Mouse (Mus musculus) limb, embryonic 13.5 days (tissue): ENCODE results near the gene Fam102b. TPM values are rescaled to one million over a fixed set of nuclear protein-coding genes. Genes with fewer than 3 reads are reported as not detected.
A peak's percentile ranks its signal among the peaks of the same experiment; 100 is the strongest.

ENCODE experiments used
- ATAC-seq: fragments of 200-750 bp; cut with Nextera tagmentation; 2 replicates; pipeline ENCODE4 v1.8.0; 2017; ENCODE audit warnings: low read depth, moderate number of reproducible peaks, moderate TSS enrichment; ENCODE audit not compliant: low FRiP score
- H3K27ac ChIP-seq: fragments of 300-500 bp; sonication (generic); 2 replicates; pipeline ENCODE4 v1.5.1; 2015; ENCODE audit warnings: inconsistent platforms, mild to moderate bottlenecking, moderate library complexity
- H3K27me3 ChIP-seq: fragments of 300-500 bp; sonication (generic); 2 replicates; pipeline ENCODE4 v1.6.1; 2015; ENCODE audit warnings: mild to moderate bottlenecking, inconsistent platforms
- H3K36me3 ChIP-seq: fragments of 300-500 bp; sonication (generic); 2 replicates; pipeline ENCODE4 v1.6.1; 2015; ENCODE audit warnings: inconsistent platforms, mild to moderate bottlenecking, moderate library complexity
- H3K4me1 ChIP-seq: fragments of 300-500 bp; sonication (generic); 2 replicates; pipeline ENCODE4 v1.6.1; 2015; ENCODE audit warnings: inconsistent platforms
- H3K4me2 ChIP-seq: fragments of 300-500 bp; sonication (generic); replicated peaks from 2 replicates; pipeline ENCODE4 v1.6.1; 2015; ENCODE audit warnings: inconsistent platforms, mild to moderate bottlenecking, moderate library complexity
- H3K4me3 ChIP-seq: fragments of 300-500 bp; sonication (generic); 2 replicates; pipeline ENCODE4 v1.5.1; 2015; ENCODE audit warnings: moderate library complexity, mild to moderate bottlenecking, inconsistent platforms
- H3K9ac ChIP-seq: fragments of 300-500 bp; sonication (generic); 2 replicates; pipeline ENCODE4 v1.6.1; 2015; ENCODE audit warnings: mild to moderate bottlenecking, inconsistent platforms
- H3K9me3 ChIP-seq: fragments of 300-500 bp; sonication (generic); 2 replicates; pipeline ENCODE4 v1.6.1; 2016; ENCODE audit warnings: inconsistent platforms
- WGBS: fragments of 180-500 bp; shearing (Covaris S2); methylation state at CpG from one replicate; pipeline ENCODE4 v1.1.7; 2015; 5-methylcytosine and 5-hydroxymethylcytosine counted together
- polyA plus RNA-seq: library from polyadenylated mRNA; unstranded; fragments of >200 nt; fragmentation: Nextera tagmentation; extraction: Ambion mirVana; gene quantifications from 2 replicates; pipeline ENCODE4 v1.2.1, GENCODE M21; 2015

The Fam102b gene
- polyA plus RNA-seq, 1 experiment from 2014 or later, result 7.5 TPM

DNA sequence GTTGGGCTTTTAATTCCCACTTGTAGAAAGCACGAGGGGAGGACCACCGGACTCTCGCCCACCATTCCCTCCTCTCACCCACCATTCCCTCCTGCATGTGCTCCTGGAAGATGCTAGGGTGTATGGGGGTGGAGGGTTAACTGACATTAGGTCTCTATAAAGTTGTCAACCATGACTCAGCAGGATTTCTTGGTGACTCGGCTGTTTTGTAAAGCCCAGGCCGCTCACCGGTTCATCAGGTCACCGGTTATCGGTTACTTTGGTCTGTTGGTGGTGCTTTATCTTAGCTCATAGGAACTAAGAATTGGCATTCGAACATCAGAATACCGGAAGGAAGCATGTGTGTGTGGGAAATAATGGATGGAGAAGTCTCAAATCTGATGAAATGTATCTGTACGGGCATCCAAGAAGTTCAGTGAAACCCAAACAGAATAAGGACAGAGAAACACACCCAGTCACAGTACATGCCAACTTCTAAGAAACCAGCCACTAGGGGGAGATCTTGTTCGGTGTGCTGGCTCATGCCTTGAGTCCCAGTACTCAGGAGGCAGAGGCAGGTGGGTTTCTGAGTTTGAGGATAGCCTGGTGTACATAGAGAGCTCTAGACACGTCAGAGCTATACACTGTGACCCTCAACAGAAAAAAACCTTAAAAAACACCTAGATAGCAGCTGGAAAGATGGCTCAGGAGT is 49.9 kb downstream of the Fam102b start:
- WGBS, result 95% methylated on average over 13 of the region's 13 CpGs
- H3K27me3 ChIP-seq, result no peaks in the 10 kb centered on the region
- H3K36me3 ChIP-seq, result peaks cover 74% of the 10 kb centered on the region
- H3K9ac ChIP-seq, result no peak overlapping the region
- no peak for ATAC-seq
- H3K4me1 ChIP-seq, result no peaks in the 10 kb centered on the region
- H3K4me3 ChIP-seq, result no peak overlapping the region
- no peaks in the 10 kb centered on the region for H3K9me3 ChIP-seq
- H3K4me2 ChIP-seq, result no peak overlapping the region
- H3K27ac ChIP-seq, result no peak overlapping the region

DNA sequence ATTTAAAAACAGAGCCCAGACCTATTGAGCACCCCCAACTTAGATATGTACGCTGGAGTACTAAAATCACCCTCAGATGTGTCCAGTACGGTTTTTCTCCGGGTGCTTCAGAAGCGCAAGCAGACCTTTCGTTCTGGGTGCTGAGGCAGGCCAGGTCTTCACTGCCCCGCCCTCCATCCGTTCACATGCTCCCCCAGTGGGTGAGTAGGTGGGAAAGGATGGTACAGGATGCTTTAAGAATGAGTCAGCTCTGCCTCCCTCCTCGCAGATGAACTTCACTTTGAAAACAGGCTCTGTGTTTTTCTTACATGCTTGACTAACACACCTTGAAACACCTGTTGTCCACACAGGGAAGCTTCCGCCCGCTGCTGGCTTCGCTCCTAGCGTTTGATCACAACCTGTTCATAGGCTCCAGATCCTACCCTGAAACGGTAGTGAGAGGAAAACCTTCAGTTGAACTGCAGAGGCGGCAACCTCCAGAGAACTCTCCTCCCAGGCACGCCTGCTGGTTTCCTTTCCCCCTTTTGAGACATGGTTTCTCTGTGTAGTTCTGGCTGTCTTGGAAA is 52.4 kb downstream of the Fam102b start:
- 83% methylated on average over 15 of the region's 15 CpGs for WGBS
- Histone ChIP-seq H3K4me3 (no peak overlapping the region), H3K27ac (no peak overlapping the region), H3K9ac (no peak overlapping the region), H3K27me3 (no peaks in the 10 kb centered on the region), H3K4me1 (no peaks in the 10 kb centered on the region), H3K9me3 (no peaks in the 10 kb centered on the region), H3K36me3 (peaks cover 65% of the 10 kb centered on the region), H3K4me2 (no peak overlapping the region)
- ATAC-seq, result no peak

DNA sequence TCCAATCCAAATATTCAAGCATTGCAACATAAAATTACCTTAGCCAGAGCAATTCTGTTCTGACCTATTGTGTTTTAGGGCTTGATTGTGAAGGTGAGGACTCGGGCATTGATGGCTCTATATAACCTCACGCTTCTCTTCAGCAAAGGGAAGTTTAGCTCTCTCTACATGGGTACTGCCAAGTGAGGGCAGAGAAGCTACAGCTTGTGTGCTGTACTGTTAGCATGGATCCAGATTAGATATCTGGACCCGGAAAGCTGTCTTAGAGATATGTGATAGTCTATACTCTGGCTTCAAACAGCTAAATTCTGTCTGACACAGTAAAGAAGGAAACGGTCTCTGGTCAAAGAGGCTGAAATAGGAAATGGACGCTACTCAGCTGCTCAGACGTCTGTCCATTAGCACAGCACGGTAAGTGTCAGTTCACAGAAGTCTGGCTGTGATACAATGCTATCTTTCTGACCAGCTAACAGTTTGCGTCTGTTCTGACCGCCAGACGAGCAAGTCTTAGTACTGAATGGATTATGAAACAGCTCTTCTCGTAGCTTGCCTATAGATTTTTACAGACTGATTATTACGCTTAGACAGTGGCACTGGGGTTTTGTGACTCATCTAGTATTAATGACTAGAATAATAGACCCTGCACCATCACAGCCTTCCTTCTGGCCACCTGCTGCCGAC is 53.3 kb downstream of the Fam102b start:
- H3K9me3 ChIP-seq, result no peaks in the 10 kb centered on the region
- H3K4me3 ChIP-seq, result no peak overlapping the region
- H3K4me1 ChIP-seq, result no peaks in the 10 kb centered on the region
- peaks cover 58% of the 10 kb centered on the region for H3K36me3 ChIP-seq
- H3K9ac ChIP-seq, result no peak overlapping the region
- H3K27ac ChIP-seq, result no peak overlapping the region
- H3K4me2 ChIP-seq, result no peak overlapping the region
- 86% methylated on average over 13 of the region's 13 CpGs for WGBS
- H3K27me3 ChIP-seq, result no peaks in the 10 kb centered on the region
- ATAC-seq, result no peak

DNA sequence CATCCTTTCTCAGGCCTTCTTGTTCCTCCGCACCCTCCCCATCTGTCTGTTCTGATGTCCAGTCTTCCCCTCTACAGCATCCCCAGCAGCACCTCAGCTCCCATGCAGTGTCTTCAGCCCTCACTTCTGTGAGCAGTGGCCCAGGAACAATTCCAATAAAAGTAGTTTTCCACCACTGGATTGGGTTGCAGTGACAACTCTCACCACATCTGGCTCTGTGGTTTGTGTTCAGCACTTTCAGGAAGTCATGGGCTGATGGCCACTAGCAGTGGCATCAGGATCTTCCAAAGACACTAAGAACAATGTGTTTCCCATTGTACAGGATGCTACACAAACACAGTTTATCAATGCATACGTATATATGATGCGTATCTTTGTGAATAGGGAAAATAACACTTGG is 61.4 kb downstream of the Fam102b start:
- H3K27ac ChIP-seq, result no peak overlapping the region
- ATAC-seq, result no peak
- WGBS, result 95% methylated on average over 3 of the region's 3 CpGs
- H3K9me3 ChIP-seq, result no peaks in the 10 kb centered on the region
- no peaks in the 10 kb centered on the region for H3K4me1 ChIP-seq
- H3K36me3 ChIP-seq, result peaks cover 9% of the 10 kb centered on the region
- no peaks in the 10 kb centered on the region for H3K27me3 ChIP-seq
- H3K4me3 ChIP-seq, result no peak overlapping the region
- H3K9ac ChIP-seq, result no peak overlapping the region
- no peak overlapping the region for H3K4me2 ChIP-seq

- 70% methylated on average over 7 of the region's 7 CpGs for WGBS
- peaks cover 6% of the 10 kb centered on the region for H3K4me1 ChIP-seq
- H3K4me2 ChIP-seq, result no peak overlapping the region
- H3K36me3 ChIP-seq, result no peaks in the 10 kb centered on the region
- H3K9ac ChIP-seq, result no peak overlapping the region
- H3K27ac ChIP-seq, result no peak overlapping the region
- no peaks in the 10 kb centered on the region for H3K27me3 ChIP-seq
- H3K4me3 ChIP-seq, result no peak overlapping the region
- H3K9me3 ChIP-seq, result no peaks in the 10 kb centered on the region
- no peak for ATAC-seq
Observed at GRCm38 (mm10) chr3:108964361-108965044, 62.9 kb downstream of the Fam102b start.

- 68% methylated on average over 3 of the region's 3 CpGs for WGBS
- Histone ChIP-seq H3K27ac (no peak overlapping the region), H3K4me3 (no peak overlapping the region), H3K36me3 (no peaks in the 10 kb centered on the region), H3K9ac (no peak overlapping the region), H3K27me3 (no peaks in the 10 kb centered on the region), H3K9me3 (no peaks in the 10 kb centered on the region), H3K4me2 (no peak overlapping the region), H3K4me1 (peaks cover 10% of the 10 kb centered on the region)
- ATAC-seq, result no peak
Observed at GRCm38 (mm10) chr3:108963776-108964175, 63.6 kb downstream of the Fam102b start.

DNA sequence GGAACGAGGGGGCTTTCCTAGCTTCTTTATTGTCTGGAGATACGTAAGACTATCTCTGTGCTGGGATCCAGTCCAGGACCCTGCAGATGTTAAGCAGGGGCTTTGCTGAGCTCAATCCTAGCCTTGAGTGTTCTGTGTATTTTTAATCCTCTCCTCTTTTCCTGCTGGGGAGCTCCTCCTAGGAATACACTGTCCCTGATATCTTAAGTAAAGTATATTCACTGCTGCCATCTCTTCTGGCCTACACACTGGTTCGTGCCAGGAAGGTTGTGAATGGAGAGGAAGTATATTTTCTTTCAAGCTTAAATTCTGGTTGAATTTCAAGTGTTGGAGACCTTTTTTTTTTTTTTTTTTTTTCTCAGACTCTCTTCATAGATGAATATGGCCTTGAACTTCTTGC is 64.1 kb downstream of the Fam102b start:
- no peaks in the 10 kb centered on the region for H3K36me3 ChIP-seq
- no peak overlapping the region for H3K9ac ChIP-seq
- no peak overlapping the region for H3K27ac ChIP-seq
- peaks cover 10% of the 10 kb centered on the region for H3K4me1 ChIP-seq
- H3K4me2 ChIP-seq, result no peak overlapping the region
- no peaks in the 10 kb centered on the region for H3K9me3 ChIP-seq
- H3K27me3 ChIP-seq, result no peaks in the 10 kb centered on the region
- WGBS, result 76% methylated on average over 3 of the region's 3 CpGs
- no peak overlapping the region for H3K4me3 ChIP-seq
- ATAC-seq, result no peak

DNA sequence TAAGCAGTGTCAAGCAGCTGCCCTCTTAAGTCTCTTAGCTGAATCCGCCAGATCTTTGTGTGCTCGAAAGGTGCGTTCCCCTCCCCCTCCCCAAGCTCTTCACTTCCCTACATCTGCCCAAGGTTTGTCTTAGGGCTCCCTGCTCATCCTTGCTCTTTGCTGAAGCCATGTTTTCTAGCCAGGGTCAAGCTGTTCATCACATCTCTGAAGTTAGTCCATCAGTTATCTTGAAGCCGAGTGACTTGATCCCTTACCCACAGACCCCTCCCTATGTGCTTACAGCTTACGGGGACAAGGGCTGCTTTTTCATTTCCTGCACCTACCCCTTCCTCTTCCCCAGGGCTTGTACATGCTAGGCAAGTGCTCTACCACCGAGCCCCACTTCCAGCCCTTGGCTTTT is 65.8 kb downstream of the Fam102b start:
- Histone ChIP-seq H3K4me1 (peaks cover 10% of the 10 kb centered on the region), H3K27ac (no peak overlapping the region), H3K4me3 (no peak overlapping the region), H3K4me2 (no peak overlapping the region), H3K9me3 (no peaks in the 10 kb centered on the region), H3K9ac (no peak overlapping the region), H3K36me3 (no peaks in the 10 kb centered on the region), H3K27me3 (no peaks in the 10 kb centered on the region)
- no peak for ATAC-seq
- 62% methylated on average over 6 of the region's 6 CpGs for WGBS

GRCm38 (mm10) chr3:108961226-108961625 is 66.2 kb downstream of the Fam102b start:
- no peaks in the 10 kb centered on the region for H3K27me3 ChIP-seq
- H3K4me1 ChIP-seq, result peaks cover 10% of the 10 kb centered on the region
- WGBS, result 57% methylated on average over 7 of the region's 7 CpGs
- H3K9ac ChIP-seq, result no peak overlapping the region
- H3K4me2 ChIP-seq, result no peak overlapping the region
- H3K4me3 ChIP-seq, result no peak overlapping the region
- no peaks in the 10 kb centered on the region for H3K36me3 ChIP-seq
- H3K9me3 ChIP-seq, result no peaks in the 10 kb centered on the region
- H3K27ac ChIP-seq, result no peak overlapping the region
- ATAC-seq, result no peak

DNA sequence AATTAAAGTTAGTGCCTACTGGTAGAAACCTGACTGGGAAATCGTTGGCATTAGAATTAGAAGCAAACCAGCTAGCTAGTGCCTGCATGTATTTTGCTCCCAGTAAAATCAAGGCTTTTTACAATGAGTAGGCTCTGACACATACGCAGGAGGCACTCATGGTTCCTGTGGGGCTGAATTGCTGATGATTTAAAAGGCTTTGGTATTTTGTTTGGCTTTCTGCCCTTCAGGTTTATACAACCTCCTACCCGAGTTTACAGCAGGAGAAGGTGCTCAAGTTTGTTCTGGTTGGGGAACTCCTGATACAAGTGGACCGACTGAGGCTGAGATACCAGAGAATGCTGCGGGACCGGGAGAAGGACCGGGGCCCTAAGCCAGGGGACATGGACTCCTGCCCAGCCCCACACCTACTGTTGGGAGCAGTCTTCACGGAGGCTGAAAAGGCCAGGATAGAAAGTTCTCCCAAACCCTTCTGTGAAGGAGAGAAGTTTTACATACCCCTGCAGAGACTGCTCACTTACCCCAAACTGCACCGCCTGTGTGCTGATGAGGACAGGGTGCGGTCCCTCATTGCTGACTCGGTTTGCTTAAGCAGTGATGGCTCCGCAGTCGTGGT is 67.6 kb downstream of the Fam102b start:
- Histone ChIP-seq H3K36me3 (no peaks in the 10 kb centered on the region), H3K4me2 (no peak overlapping the region; the same call in 1 of the 2 replicates), H3K9me3 (no peaks in the 10 kb centered on the region), H3K4me3 (no peak overlapping the region), H3K9ac (no peak overlapping the region), H3K4me1 (peaks cover 10% of the 10 kb centered on the region), H3K27me3 (no peaks in the 10 kb centered on the region), H3K27ac (no peak overlapping the region)
- WGBS, result 57% methylated on average over 13 of the region's 13 CpGs
- ATAC-seq, result 0 out of 2 replicates have a peak, but pooled peaks have one; percentile 19

DNA sequence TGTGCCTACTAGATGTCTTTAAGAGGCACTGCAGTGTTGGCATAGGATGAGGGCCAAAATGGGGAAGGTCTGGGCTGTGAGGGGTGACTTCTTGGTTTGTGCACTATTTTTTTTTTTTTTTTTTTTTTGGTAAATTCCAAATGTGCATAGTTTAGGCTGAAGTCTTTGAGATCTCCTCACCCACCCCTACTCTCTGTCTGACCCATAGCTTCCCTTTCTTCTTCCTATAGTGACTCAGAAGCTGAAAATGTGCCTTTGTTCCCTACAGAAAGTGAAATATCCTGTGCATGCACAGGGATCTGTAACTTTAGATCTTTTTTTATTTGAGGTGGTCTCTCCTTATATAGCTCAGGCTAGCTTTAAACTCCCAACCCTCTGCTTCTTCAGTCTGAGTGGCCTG is 69.4 kb downstream of the Fam102b start:
- no peak overlapping the region for H3K4me3 ChIP-seq
- ATAC-seq, result no peak
- H3K9me3 ChIP-seq, result no peaks in the 10 kb centered on the region
- no peaks in the 10 kb centered on the region for H3K36me3 ChIP-seq
- H3K4me2 ChIP-seq, result no peak overlapping the region
- H3K9ac ChIP-seq, result no peak overlapping the region
- H3K27me3 ChIP-seq, result no peaks in the 10 kb centered on the region
- H3K27ac ChIP-seq, result no peak overlapping the region
- H3K4me1 ChIP-seq, result peaks cover 10% of the 10 kb centered on the region

DNA sequence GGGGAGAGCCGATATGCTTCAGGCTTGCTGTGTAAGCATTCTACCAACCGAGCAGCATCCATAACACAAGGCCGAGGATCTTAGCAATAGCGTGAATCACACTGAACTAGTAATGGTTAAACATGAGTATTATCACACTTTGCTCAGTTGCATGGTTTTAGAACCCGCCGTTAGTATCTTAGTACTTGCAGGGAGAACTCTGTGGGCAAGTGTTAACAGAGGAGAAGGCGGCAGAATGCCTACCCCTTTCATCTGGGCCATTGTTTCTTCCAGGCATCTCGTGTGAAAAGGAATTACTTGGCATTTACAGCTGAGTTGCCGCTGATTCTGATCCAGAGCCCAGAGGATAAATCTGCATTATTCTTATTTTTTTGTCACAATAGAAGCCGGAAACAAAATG is 86.4 kb downstream of the Fam102b start:
- H3K27me3 ChIP-seq, result no peaks in the 10 kb centered on the region
- H3K27ac ChIP-seq, result no peak overlapping the region
- H3K9me3 ChIP-seq, result no peaks in the 10 kb centered on the region
- no peak overlapping the region for H3K9ac ChIP-seq
- H3K4me3 ChIP-seq, result no peak overlapping the region
- no peaks in the 10 kb centered on the region for H3K4me1 ChIP-seq
- H3K36me3 ChIP-seq, result no peaks in the 10 kb centered on the region
- no peak for ATAC-seq
- H3K4me2 ChIP-seq, result peak overlapping the region; percentile 69; the same call in 1 of the 2 replicates
- WGBS, result 88% methylated on average over 10 of the region's 10 CpGs
